Mouse (Mus musculus) cerebellum, adult 2 months (tissue): Measurements from ENCODE around the gene Gtpbp3. TPM values are rescaled to one million over a fixed set of nuclear protein-coding genes. Genes with fewer than 3 reads are reported as not detected.

Experiments
- DNase-seq, 2 experiments: peaks; one replicate each; pipeline ENCODE4 v3.0.0; 2021
- H3K27ac ChIP-seq: fragments of 200-500 bp; 2 replicates; pipeline ENCODE4 v1.5.1; 2012; ENCODE audit warnings: low read length, control low read depth, inconsistent platforms; ENCODE audit not compliant: insufficient read depth
- H3K27me3 ChIP-seq: fragments of 200-500 bp; 2 replicates; pipeline ENCODE4 v1.6.1; 2012; ENCODE audit warnings: inconsistent platforms, mild to moderate bottlenecking, low read length, moderate library complexity; ENCODE audit not compliant: control insufficient read depth, insufficient read depth
- H3K4me1 ChIP-seq: fragments of 200-500 bp; 2 replicates; pipeline ENCODE4 v1.6.1; 2011; ENCODE audit warnings: low read length; ENCODE audit not compliant: control insufficient read depth, insufficient read depth
- H3K4me3 ChIP-seq: fragments of 200-500 bp; replicated peaks from 2 replicates; pipeline ENCODE3; 2011; ENCODE audit warnings: mild to moderate bottlenecking, low read depth, low read length, control low read depth; ENCODE audit not compliant: insufficient read depth
- CTCF ChIP-seq: fragments of 200-500 bp; IDR thresholded peaks from 2 replicates; pipeline ENCODE4 v1.5.1; 2011; ENCODE audit warnings: low read depth, mild to moderate bottlenecking, control low read depth, low read length, moderate library complexity, borderline replicate concordance; ENCODE audit not compliant: insufficient read depth
- POLR2A ChIP-seq: fragments of 200-500 bp; IDR thresholded peaks from 2 replicates; pipeline ENCODE4 v1.6.1; 2011; ENCODE audit warnings: low read length, control low read depth, borderline replicate concordance; ENCODE audit not compliant: insufficient read depth
- WGBS: fragments of 180-500 bp; shearing (Covaris S2); methylation state at CpG from one replicate; pipeline ENCODE4 v1.1.7; 2018; 5-methylcytosine and 5-hydroxymethylcytosine counted together
- polyA plus RNA-seq: library from polyadenylated mRNA; depleted of rRNA; stranded (reverse); fragments of >200 nt; gene quantifications from 2 replicates; pipeline ENCODE4 v1.2.3, GENCODE M21; 2012

The Gtpbp3 gene
- polyA plus RNA-seq, 1 experiment: 34.7 TPM

DNA sequence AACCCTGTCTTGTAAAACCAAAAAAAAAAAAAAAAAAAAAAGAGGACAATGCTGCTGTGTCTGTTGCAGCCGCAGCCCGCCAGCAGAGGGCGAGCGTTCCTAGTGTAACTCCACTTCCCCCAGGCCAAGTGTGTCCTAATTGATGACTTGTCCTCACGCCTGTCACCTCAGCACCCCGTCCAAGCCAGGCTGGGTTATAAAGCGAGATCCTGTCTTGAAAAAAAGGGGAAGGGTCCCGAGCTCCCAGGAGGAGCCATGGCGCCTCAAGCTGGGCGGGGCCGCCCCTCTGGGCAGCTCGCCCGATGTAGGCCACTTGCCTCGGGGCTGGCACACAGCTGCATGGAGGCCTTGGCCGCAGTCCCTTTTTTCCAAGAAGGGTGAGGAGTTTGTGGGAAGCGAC, 7.1 kb downstream of the Gtpbp3 start:
- no peaks in the 10 kb centered on the region for H3K27me3 ChIP-seq
- no peak overlapping the region for H3K27ac ChIP-seq
- DNase-seq: peak; percentile 85 to 88
- 5% methylated on average over 16 of the region's 16 CpGs for WGBS
- peaks cover 28% of the 10 kb centered on the region for H3K4me1 ChIP-seq
- TF ChIP-seq POLR2A (no peak), CTCF (peak; percentile 82)
- no peak overlapping the region for H3K4me3 ChIP-seq

DNA sequence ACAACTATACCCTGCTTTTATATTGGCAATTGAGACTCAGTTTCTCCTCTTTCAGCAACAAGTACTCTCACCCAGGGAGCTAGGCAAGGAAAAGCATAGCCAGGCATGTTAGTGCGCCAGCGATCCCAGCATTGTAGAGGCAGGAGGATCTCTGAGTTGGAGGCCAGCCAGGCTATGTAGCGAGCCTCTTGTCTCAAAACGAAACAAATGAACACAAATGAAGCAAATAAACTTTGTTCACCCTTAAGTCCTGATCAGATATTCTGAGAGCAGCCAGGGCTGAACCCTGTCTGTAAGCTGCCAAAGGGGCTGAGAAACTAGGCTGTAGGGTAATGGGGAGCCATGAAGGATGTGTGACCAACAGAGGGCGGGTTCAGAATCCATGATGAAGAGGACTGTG, 7.9 kb downstream of the Gtpbp3 start:
- no peaks in the 10 kb centered on the region for H3K27me3 ChIP-seq
- peaks cover 28% of the 10 kb centered on the region for H3K4me1 ChIP-seq
- DNase-seq: peak in 1 of 2 experiments; percentile 35
- TF ChIP-seq CTCF: no peak
- TF ChIP-seq POLR2A: no peak
- no peak overlapping the region for H3K4me3 ChIP-seq
- H3K27ac ChIP-seq: peak overlapping the region; percentile 84
- 81% methylated on average over 5 of the region's 5 CpGs for WGBS

DNA sequence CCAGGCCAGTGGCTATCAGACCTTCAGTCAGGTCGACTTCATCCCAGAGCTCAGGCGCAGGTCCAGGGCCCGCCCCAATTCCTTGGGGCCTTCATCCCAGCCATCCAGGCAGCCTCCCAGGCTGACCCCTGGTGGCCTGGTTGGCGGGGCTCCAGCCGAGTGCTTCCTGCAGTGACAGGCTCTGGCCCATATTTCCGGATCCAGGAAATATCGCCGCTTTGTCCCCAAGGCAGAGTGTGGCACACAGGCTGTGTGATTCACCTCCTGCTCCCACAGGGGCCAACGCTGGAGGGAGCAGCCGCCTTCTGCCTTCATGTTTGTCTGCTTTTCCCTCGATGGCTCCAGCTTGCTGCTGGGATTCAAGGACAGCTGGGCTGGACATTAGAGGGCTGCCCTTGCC, 8.6 kb downstream of the Gtpbp3 start:
- Histone ChIP-seq H3K4me3 (no peak overlapping the region), H3K27ac (peak overlapping the region; percentile 84), H3K4me1 (peaks cover 28% of the 10 kb centered on the region), H3K27me3 (no peaks in the 10 kb centered on the region)
- DNase-seq: peak; percentile 83 to 86
- TF ChIP-seq CTCF (no peak), POLR2A (no peak)
- 6% methylated on average over 11 of the region's 11 CpGs for WGBS

DNA sequence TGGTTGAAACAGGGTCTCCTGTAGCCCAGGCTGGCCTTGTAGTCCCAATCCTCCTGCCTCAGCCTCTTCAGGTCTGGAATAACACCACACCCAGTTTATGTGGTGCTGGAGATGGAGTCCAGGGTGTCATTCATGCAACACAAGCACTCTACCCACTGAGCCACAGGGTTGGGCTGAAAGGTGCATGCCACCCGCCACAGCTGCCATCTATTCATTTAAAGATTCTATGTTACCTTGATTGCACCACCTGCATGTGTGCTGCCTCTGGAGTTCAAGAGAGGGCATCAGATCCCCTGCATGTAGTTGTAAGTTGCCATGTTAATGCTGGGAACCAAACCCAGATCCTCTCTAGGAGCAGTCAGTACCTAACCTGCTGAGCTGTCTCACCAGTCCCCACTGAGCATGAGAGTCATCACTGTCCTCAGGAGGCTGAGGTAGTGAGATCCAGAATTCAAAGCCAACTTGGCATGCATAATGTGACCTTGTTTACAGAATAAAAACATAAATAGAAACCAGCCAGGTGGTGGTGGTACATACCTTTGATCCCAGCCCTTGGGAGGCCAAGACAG, 9.3 kb downstream of the Gtpbp3 start:
- peak; percentile 52 to 84 for DNase-seq
- WGBS: 88% methylated on average over 1 of the region's 1 CpGs
- Histone ChIP-seq H3K4me3 (no peak overlapping the region), H3K27ac (peak overlapping the region; percentile 84), H3K4me1 (peaks cover 28% of the 10 kb centered on the region), H3K27me3 (no peaks in the 10 kb centered on the region)
- TF ChIP-seq POLR2A (no peak), CTCF (no peak)

DNA sequence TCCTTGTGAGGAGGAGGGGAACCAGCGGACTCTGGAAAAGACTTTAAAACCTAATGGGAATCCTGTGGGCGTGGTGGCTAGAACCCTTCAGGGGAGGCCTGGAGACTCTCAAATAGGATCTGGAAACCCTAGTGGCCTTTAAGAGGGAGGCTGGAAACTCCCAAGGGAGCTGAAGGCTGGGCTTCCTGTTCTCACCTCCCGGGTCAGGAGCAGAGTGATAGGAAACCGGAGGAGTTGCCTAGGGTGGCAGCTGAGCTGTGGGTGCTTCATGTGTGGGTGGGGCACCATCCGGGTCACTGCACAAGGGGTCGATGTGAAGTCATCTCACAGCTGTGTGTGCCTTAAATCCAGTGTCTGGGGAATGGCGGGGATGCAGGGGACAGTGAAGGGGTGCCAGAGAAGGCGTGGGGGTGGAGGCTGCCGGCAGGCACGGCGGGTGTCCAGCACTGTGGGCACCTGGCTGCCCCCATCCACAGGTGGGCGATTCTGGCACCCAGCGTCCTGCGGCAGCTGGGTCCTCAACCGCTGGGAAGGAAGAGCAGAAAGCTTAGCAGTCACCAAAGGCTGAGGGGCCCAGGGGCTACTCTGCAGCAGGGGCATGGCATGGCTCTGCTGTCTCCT, 10.1 kb downstream of the Gtpbp3 start:
- WGBS: 32% methylated on average over 15 of the region's 15 CpGs
- DNase-seq: peak in 1 of 2 experiments; percentile 42
- Histone ChIP-seq H3K4me3 (no peak overlapping the region), H3K4me1 (peaks cover 28% of the 10 kb centered on the region), H3K27ac (peak overlapping the region; percentile 84), H3K27me3 (no peaks in the 10 kb centered on the region)
- TF ChIP-seq CTCF: no peak
- TF ChIP-seq POLR2A: no peak

DNA sequence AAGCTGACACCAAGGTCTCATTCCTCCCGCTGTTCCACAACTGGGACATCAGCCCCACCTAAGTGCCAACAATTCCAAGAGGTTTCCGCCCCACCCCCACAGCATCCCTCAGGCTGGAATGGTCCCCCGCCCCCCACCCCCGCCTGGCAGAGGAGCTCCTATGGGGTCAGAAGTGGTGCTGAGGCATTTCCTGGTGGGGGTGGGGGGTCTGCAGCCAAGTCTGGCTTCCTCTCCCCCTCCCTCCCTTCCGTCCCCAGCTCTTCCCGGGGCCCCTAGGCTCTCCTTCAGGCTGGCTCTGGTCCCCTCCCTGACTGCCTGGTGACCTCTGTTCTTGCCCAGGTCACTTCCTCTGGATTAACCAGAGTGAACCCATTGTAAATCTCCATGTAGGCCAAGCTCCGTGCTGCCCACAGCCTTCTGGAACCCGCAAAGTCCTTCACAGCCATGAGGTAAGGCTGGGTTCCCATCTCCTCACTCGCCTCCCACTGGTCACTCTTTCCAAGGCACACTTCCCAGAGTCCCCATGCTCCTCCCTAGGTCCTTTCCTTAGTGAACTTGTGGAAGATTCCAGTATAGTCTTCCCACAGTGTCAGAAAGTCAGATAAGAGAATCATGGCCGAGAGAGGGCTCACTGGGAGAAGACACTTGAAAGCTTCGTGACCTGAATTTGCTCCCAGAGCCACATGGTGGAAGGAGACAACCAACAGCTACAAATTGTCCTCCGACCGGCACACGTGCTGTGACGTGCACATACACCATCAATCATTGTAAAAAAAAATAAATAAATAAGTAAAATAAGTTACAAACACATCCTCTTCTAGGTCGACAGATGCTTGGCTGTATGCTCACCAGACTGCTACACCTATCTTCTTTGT, 11.2 kb downstream of the Gtpbp3 start:
- Histone ChIP-seq H3K4me1 (peaks cover 28% of the 10 kb centered on the region), H3K4me3 (no peak overlapping the region), H3K27ac (no peak overlapping the region), H3K27me3 (no peaks in the 10 kb centered on the region)
- 51% methylated on average over 16 of the region's 16 CpGs for WGBS
- peak in 1 of 2 experiments; percentile 27 for DNase-seq
- TF ChIP-seq POLR2A (no peak), CTCF (no peak)

DNA sequence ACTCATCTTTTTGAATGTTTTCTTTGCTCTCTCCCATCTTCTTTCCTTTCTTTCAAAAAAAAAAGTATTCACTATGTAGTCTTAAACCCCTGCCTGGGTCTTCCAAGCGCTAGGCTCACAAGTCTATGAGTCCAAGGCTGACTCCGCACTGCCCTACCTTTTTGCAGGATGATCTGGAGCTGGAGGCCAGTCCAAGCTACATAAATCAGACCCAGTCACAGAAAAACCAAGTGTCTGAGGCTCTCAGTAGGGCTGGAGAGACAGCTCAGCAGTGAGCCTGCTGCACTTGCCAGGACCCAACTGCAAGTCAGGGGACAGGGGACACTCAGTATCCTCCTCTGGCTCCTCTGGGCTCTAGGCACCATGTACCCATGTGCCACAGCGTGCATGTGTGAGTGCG, 16.4 kb downstream of the Gtpbp3 start:
- TF ChIP-seq CTCF (no peak), POLR2A (no peak)
- H3K4me1 ChIP-seq: peaks cover 14% of the 10 kb centered on the region
- H3K4me3 ChIP-seq: no peak overlapping the region
- no peak for DNase-seq
- WGBS: 97% methylated on average over 4 of the region's 4 CpGs
- H3K27ac ChIP-seq: no peak overlapping the region
- H3K27me3 ChIP-seq: no peaks in the 10 kb centered on the region
